Comparison of ENCODE assay signal across 7 mouse cellular contexts in genomic region chr9:35199772-35200471, GRCm38 (mm10). TPM values are rescaled to one million over a fixed set of nuclear protein-coding genes. Genes with fewer than 3 reads are reported as not detected.
DNase-seq lines count a peak whose midpoint lies in the region; ATAC-seq and TF ChIP-seq lines count a peak whose summit lies in the region.

TSS of gene Srpr (plus strand) at chr9:35200175.
TSS of gene Tirap (minus strand) at chr9:35200291.

- DNase-seq in adrenal gland, postnatal 14 days, result peak; percentile 97
- DNase-seq in embryonic facial prominence, embryonic 11.5 days (ENCODE audit: low spot score), result peak; percentile 92
- DNase-seq in left cerebral cortex, postnatal 4 days, result peak; percentile 94
- DNase-seq in midbrain, embryonic 11.5 days (ENCODE audit: low spot score, missing footprints), result peak; percentile 99
- peak; percentile 86 for DNase-seq in right cerebral cortex, postnatal 4 days

- H3K4me1 ChIP-seq in embryonic facial prominence, embryonic 11.5 days (ENCODE audit: control insufficient read depth, insufficient read depth, low read length), result no peaks in the 10 kb centered on the region
- no peaks in the 10 kb centered on the region for H3K4me1 ChIP-seq in intestine, postnatal 0 days (replicated peaks; ENCODE audit: control insufficient read depth, insufficient read depth, low read length)
- peaks cover 7% of the 10 kb centered on the region; the same call in 1 of the 2 replicates for H3K4me1 ChIP-seq in midbrain, embryonic 11.5 days (ENCODE audit: control insufficient read depth, insufficient read depth, low read length)

- peak within 1 kb of the TSS; percentile 80 for H3K9ac ChIP-seq in embryonic facial prominence, embryonic 11.5 days (replicated peaks; ENCODE audit: low read length)
- peak within 1 kb of the TSS; percentile 76 for H3K9ac ChIP-seq in intestine, postnatal 0 days (ENCODE audit: low read depth, low read length)
- H3K9ac ChIP-seq in midbrain, embryonic 11.5 days (ENCODE audit: low read length), result peak within 1 kb of the TSS; percentile 88

- peak; percentile 94 for TF ChIP-seq CTCF in intestine, postnatal 0 days (IDR thresholded peaks at IDR 0.05; ENCODE audit: low read depth)

- H3K4me3 ChIP-seq in embryonic facial prominence, embryonic 11.5 days (ENCODE audit: low read depth, low read length), result peak within 1 kb of the TSS; percentile 71
- H3K4me3 ChIP-seq in intestine, postnatal 0 days (ENCODE audit: low read depth, low read length), result peak within 1 kb of the TSS; percentile 77
- H3K4me3 ChIP-seq in midbrain, embryonic 11.5 days (ENCODE audit: low read depth, low read length), result peak within 1 kb of the TSS; percentile 71

- H3K36me3 ChIP-seq in embryonic facial prominence, embryonic 11.5 days (replicated peaks; ENCODE audit: control insufficient read depth, insufficient read depth, low read depth, low read length), result no peaks in the 10 kb centered on the region; the same call in 1 of the 2 replicates
- peaks cover 6% of the 10 kb centered on the region for H3K36me3 ChIP-seq in intestine, postnatal 0 days (ENCODE audit: control insufficient read depth, insufficient read depth)
- H3K36me3 ChIP-seq in midbrain, embryonic 11.5 days (ENCODE audit: control insufficient read depth, insufficient read depth, low read length), result no peaks in the 10 kb centered on the region; the same call in 1 of the 2 replicates

- under 1% methylated on average over 40 of the region's 44 CpGs for WGBS in embryonic facial prominence, embryonic 11.5 days
- WGBS in intestine, postnatal 0 days, result under 1% methylated on average over 27 of the region's 44 CpGs
- under 1% methylated on average over 44 of the region's 44 CpGs for WGBS in midbrain, embryonic 11.5 days

- intact Hi-C loops in left cerebral cortex, postnatal 4 days (cut with DNase I), result no loop called here

- H3K9me3 ChIP-seq in embryonic facial prominence, embryonic 11.5 days (replicated peaks; ENCODE audit: control insufficient read depth, low read length), result no peaks in the 10 kb centered on the region
- no peaks in the 10 kb centered on the region for H3K9me3 ChIP-seq in intestine, postnatal 0 days (ENCODE audit: control insufficient read depth)
- no peaks in the 10 kb centered on the region for H3K9me3 ChIP-seq in midbrain, embryonic 11.5 days (ENCODE audit: control insufficient read depth, low read length)

- H3K4me2 ChIP-seq in embryonic facial prominence, embryonic 11.5 days (ENCODE audit: low read depth, low read length), result peak within 1 kb of the TSS; percentile 82
- peak within 1 kb of the TSS; percentile 92 for H3K4me2 ChIP-seq in intestine, postnatal 0 days (replicated peaks; ENCODE audit: low read depth)
- peak within 1 kb of the TSS; percentile 83 for H3K4me2 ChIP-seq in midbrain, embryonic 11.5 days

- ATAC-seq in embryonic facial prominence, embryonic 11.5 days (replicated peaks; ENCODE audit: insufficient number of reproducible peaks, low FRiP score, low TSS enrichment, low read depth), result peak; percentile 88
- ATAC-seq in granulocyte monocyte progenitor cell, adult 5-6 weeks (replicated peaks; ENCODE audit: poor library complexity, severe bottlenecking), result peak; percentile 97
- peak; percentile 93 for ATAC-seq in intestine, postnatal 0 days
- peak; percentile 95 for ATAC-seq in midbrain, embryonic 11.5 days (ENCODE audit: low FRiP score)

- no peaks in the 10 kb centered on the region for H3K27me3 ChIP-seq in embryonic facial prominence, embryonic 11.5 days (ENCODE audit: control insufficient read depth, insufficient read depth, low read length)
- no peaks in the 10 kb centered on the region for H3K27me3 ChIP-seq in intestine, postnatal 0 days (replicated peaks; ENCODE audit: control insufficient read depth, insufficient read depth, low read length)
- H3K27me3 ChIP-seq in midbrain, embryonic 11.5 days (ENCODE audit: control insufficient read depth, insufficient read depth, low read length), result no peaks in the 10 kb centered on the region

- 0 out of 2 replicates have a peak within 1 kb of the TSS, but pooled peaks have one; percentile 32 for H3K27ac ChIP-seq in embryonic facial prominence, embryonic 11.5 days (replicated peaks; ENCODE audit: low read depth, low read length)
- H3K27ac ChIP-seq in intestine, postnatal 0 days (ENCODE audit: low read depth, low read length), result peak within 1 kb of the TSS; percentile 76
- no peak within 1 kb of the TSS; the same call in 1 of the 2 replicates for H3K27ac ChIP-seq in midbrain, embryonic 11.5 days (ENCODE audit: low read depth, low read length)

RNA-seq across cellular contexts. Expression of gene Srpr, which starts in this region (rescaled TPM):
- 118 and 121 TPM in 2 replicates for total RNA-seq in adrenal gland, postnatal 14 days (2021)
- 104 and 112 TPM in 2 replicates for polyA plus RNA-seq in embryonic facial prominence, embryonic 11.5 days (2014; fragmentation: Nextera tagmentation; extraction: Ambion mirVana)
- total RNA-seq in granulocyte monocyte progenitor cell, adult 5-6 weeks (2014; fragmentation: Nextera tagmentation), result 71.1 and 86.8 TPM in 2 replicates
- total RNA-seq in granulocyte monocyte progenitor cell, adult 5-6 weeks (2017), result 75.6 and 85.4 TPM in 2 replicates
- polyA plus RNA-seq in intestine, postnatal 0 days (2015; fragmentation: Nextera tagmentation; extraction: Ambion mirVana), result 118 and 130 TPM in 2 replicates
- 10 to 100 TPM; 39.0 to 40.4 TPM for total RNA-seq in left cerebral cortex, postnatal 4 days (2021)
- 95.7 and 96.9 TPM in 2 replicates for polyA plus RNA-seq in midbrain, embryonic 11.5 days (2014; fragmentation: Nextera tagmentation; extraction: Ambion mirVana)

RNA-seq across cellular contexts. Expression of gene Tirap, which starts in this region (rescaled TPM):
- 5.9 and 7.3 TPM in 2 replicates for total RNA-seq in adrenal gland, postnatal 14 days (2021)
- 11.6 and 15.3 TPM in 2 replicates for polyA plus RNA-seq in embryonic facial prominence, embryonic 11.5 days (2014; fragmentation: Nextera tagmentation; extraction: Ambion mirVana)
- 10.4 and 12.5 TPM in 2 replicates for total RNA-seq in granulocyte monocyte progenitor cell, adult 5-6 weeks (2014; fragmentation: Nextera tagmentation)
- 9.7 and 10.2 TPM in 2 replicates for total RNA-seq in granulocyte monocyte progenitor cell, adult 5-6 weeks (2017)
- 9.7 and 10.0 TPM in 2 replicates for polyA plus RNA-seq in intestine, postnatal 0 days (2015; fragmentation: Nextera tagmentation; extraction: Ambion mirVana)
- 1 to 10 TPM; 3.3 to 3.6 TPM for total RNA-seq in left cerebral cortex, postnatal 4 days (2021)
- 14.1 and 14.6 TPM in 2 replicates for polyA plus RNA-seq in midbrain, embryonic 11.5 days (2014; fragmentation: Nextera tagmentation; extraction: Ambion mirVana)
